Mouse (Mus musculus): ENCODE data around the gene Trak1.

Trak1 gene

DNA sequence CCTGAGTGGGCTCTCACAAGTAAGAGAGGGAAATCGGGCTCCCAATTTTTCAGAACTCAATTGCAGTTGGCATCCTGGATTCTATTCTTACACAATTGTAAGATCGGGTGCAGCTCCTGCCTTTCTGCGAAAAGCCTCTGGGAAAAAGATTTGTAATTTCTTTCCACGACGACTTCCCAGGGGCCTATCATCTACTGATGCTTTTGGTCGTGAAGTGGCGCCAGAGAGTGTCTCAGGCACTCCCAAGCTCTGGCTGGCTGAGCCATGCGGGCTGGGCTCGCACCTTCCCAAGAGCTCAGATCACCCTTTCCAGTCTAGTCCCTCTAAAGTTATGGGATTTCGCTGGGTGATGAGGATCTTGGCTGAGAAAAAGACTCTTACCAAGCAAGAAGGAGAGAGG is 198.8 kb downstream of the Trak1 start:
- DNase-seq: no peak

DNA sequence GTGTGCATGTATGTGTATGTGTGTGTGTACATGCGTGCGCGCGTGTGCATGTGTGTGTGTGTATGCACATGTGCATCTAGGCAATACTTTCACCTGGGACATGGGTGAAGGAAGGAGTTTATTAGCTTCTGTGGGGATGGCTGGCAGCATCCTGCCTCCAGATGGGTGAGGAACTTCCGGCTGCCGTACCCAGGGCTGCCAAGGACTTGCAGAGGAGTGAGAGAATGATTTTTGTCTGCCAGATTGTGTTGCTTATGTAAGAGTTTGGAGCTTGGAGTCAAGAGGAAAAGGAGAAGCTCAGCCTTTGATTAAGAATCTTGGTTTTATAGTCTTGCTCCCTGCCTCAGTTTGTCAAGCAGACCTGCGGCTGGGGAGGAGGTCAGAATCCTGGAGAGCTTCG is 208.0 kb downstream of the Trak1 start:
- DNase-seq: no peak

DNA sequence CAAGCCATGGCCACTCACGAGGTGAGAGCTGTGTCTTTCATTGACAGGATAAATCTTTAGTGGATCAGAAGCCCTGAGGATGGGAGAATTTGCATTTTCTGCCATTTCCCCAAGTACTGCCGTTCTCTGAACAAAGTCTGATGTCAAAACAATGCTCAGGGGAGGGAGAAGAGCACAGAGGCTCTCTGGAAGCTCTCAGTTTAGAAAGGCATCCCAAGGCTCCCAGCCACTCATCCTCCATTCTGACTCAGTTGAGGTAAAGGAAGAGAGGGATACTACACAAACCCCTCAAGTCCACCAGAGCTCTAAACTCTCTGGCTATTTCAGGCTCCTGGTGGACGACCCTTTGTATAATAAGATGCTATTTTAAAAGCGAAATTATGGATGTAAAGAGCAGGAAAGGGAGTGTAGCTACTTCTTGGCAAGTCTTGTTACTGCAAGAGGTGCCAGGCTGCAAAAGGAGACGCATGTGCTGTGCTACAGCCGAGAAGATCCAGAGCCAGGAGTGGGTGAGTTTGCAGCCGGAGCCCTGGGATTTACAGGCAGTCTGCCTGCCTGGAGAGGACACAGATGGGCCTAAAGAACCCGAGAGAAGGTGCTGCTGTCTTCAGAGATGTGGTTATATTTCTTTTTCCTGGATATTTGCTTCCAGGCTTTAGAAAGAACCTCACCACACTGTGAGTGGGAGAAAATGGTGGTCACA is 209.3 kb downstream of the Trak1 start:
- no peak for DNase-seq

GRCm38 (mm10) chr9:121511911-121512310 is 214.6 kb downstream of the Trak1 start:
- no peak for DNase-seq

GRCm38 (mm10) chr9:121514462-121514861 is 217.2 kb downstream of the Trak1 start:
- no peak for DNase-seq

DNA sequence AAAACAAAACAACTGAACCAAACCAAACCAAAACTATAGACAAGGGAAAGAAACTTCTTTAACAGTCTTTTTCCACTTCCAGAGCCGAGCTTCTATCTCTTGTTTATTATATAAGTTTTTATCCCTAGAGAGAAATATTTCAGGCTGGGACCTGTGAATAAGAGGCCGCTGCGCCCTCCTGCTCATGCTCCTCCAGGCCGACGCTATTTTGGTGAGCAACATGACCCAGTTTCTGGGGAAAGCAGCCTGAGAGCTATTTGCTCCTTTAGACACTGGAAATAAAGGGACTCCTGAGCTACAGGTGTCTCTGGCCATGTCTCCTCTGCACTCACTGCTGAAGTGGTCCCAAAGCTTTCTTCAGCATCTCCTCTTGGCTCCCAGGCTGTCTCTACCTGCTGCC is 222.7 kb downstream of the Trak1 start:
- DNase-seq: no peak
